Mouse (Mus musculus) left cerebral cortex, adult 2 months (tissue): ENCODE measurements around the gene Acsl3. TPM values are rescaled to one million over a fixed set of nuclear protein-coding genes. Genes with fewer than 3 reads are reported as not detected.

Source experiments
- DNase-seq, 2 experiments: peaks; one replicate each; pipeline ENCODE4 v3.0.0; 2021 to 2022; ENCODE audit warnings: low spot score in 2 of 2, mixed read lengths in 1 of 2; ENCODE audit errors: extremely low spot score in 1 of 2
- H3K27ac ChIP-seq: fragments of 200-600 bp; 2 replicates; pipeline ENCODE4 v1.8.1; 2022
- H3K4me3 ChIP-seq: fragments of 200-600 bp; 2 replicates; pipeline ENCODE4 v1.8.1; 2022
- CTCF ChIP-seq: fragments of 200-600 bp; IDR thresholded peaks from 2 replicates; pipeline ENCODE4 v1.8.1; 2022; ENCODE audit warnings: antibody characterized with exemption, mild to moderate bottlenecking, moderate library complexity
- intact Hi-C: fragments of 180-260 bp; cut with DNase I; formaldehyde crosslinking; loops from one replicate; pipeline ENCODE4 v1.15.1; 2025
- total RNA-seq, 2 experiments: library from RNA; stranded (reverse); gene quantifications; 2 replicates each; pipeline ENCODE4 v1.2.3; 2021

Acsl3 gene
- total RNA-seq, 2 experiments from 2014 or later = 166 to 169 TPM

DNA sequence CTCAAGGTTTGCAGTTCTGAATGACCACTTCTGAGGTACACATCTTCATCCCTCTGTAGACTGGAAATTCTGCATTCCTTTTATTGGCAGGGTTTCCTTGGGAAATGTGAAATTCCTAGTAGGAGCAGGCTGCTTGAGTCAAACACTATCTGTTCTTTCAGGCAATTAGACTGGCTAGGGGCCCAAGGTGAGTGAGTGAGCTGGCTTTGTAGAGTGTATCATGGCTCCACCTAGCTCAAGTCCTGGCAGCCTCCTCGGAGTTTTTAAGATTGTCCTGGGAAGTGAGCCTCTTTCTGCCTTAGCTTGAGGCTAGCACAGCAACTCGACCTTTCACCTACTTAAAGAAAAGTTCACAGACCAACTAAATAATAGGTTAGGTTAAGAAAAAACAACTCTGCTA is 1.2 kb upstream of the Acsl3 start:
- TF ChIP-seq CTCF = no peak
- intact Hi-C loops = loop anchor here (2.0 kb wide), 1 partner anchor 62 kb away; no protein-coding TSS in a partner anchor
- Histone ChIP-seq H3K4me3 (no peak overlapping the region), H3K27ac (no peak overlapping the region)
- no peak for DNase-seq

DNA sequence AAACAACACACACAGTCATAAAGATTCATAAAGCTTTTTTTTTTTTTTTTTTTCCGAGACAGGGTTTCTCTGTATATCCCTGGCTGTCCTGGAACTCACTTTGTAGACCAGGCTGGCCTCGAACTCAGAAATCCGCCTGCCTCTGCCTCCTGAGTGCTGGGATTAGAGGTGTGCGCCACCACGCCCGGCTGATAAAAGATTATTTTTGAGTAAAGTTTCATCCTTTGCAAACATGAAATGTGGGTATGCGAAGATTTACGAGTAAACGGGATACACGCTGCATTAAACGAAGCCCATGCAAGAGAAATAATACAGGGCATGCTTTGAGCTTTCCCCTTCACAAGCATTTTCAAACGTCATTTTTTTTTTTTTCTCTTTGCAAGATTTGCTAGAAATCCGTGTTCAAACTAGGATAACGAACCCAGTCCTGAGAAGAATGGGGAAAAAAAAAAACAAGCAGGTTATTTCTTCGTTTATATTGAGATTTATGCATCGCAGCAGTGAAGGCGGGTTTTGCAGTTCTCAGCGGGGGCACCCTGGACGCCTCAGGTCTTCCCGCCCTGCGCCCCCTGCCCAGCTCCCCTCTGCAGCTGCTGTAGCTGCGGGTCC is 500 bp upstream of the Acsl3 start:
- Histone ChIP-seq H3K27ac (peak overlapping the region; percentile 99), H3K4me3 (peak overlapping the region; percentile 98)
- DNase-seq = no peak
- TF ChIP-seq CTCF = no peak
- intact Hi-C loops = loop anchor here (2.0 kb wide), 1 partner anchor 62 kb away; no protein-coding TSS in a partner anchor

DNA sequence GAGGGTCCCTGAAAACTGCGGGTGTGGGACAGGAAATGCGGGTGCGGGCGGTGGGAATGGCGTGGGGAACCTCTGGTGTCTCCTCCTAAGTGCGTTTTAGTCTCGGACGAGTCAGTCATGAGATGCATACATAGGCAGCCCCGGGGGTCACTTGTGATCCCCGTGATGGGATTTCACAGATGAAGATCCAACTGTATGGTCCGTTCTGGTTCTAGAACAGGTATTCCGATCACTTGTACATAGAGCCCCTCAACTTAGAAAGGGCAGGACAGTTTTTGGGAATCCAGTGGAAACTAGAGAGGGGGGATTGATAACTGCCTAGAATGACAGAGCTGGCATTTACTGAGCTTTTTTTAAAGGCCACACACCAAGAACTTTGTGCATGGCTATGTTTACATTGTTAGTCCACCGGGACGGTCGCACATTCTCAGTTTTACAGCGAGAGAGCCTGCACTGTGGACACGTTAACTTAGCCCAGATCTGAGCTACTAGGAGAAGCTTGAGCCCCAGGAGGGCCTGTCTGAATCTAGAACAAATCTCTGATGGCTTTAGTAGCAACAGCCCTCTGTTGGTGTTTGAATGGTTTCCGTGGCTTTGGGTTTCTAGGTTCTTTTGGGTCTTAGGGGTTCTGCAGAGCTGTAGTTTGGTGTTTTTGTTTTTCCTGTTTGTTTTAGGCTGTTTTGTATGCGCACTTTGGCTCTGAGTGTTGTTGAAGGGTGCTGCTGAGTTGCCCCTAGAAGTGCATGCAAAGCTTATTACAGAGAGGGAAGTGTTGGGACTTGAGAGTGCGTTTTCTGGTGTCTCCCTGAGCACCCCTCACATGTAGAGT is 1.0 kb downstream of the Acsl3 start:
- H3K4me3 ChIP-seq = peak overlapping the region; percentile 98
- H3K27ac ChIP-seq = peak overlapping the region; percentile 99
- intact Hi-C loops = loop anchor here (1.0 kb wide), 1 partner anchor 121 kb away; no protein-coding TSS in a partner anchor
- no peak for DNase-seq
- TF ChIP-seq CTCF = no peak

DNA sequence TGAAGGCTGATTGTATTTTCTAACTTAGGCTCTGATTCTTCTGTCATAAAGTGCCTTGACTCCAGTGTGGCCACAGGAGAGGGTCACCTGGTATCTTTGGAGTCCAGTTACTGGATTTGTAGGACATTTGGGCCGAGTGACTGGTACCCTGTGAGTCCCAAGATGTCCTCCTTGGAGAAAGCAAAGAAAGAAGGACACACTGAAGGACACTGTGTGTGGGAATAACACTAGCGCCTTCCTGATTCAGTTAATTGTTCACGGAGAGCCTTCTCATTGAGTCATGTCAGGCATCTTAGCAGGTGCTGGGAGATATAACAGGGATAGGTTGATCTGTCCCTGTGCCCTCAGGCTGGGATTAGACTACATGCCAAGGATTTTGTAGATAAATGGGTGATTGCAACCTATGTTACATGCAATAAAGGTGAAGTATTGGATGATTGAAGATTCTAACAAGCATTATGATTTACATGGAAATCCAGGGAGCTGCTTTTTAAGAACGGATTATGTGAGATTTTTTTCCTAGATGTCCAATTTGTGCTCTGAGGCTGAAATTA is 1.7 kb downstream of the Acsl3 start:
- peak overlapping the region; percentile 98 for H3K4me3 ChIP-seq
- no peak for DNase-seq
- intact Hi-C loops = no loop called here
- H3K27ac ChIP-seq = peak overlapping the region; percentile 99
- TF ChIP-seq CTCF = no peak

DNA sequence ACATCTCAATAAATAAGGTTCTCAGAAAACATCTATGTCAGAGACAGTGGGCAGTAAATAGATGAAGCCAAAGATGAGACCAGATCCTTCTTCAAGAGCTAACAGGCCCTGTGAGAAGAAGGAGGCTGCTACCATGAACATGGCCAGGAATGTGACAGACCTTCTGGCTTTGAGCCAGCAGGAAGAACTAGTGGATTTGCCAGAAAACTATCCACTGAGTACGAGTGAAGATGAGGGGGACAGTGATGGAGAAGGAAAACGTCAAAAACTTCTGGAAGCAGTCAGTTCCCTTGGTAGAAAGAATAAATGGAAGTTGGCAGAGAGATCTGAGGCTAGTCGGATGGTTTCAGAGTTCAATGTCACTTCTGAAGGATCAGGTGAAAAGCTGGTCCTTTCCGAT is 6.7 kb downstream of the Acsl3 start:
- TF ChIP-seq CTCF = no peak
- no peak for DNase-seq
- no peak overlapping the region for H3K4me3 ChIP-seq
- H3K27ac ChIP-seq = no peak overlapping the region
- intact Hi-C loops = no loop called here

DNA sequence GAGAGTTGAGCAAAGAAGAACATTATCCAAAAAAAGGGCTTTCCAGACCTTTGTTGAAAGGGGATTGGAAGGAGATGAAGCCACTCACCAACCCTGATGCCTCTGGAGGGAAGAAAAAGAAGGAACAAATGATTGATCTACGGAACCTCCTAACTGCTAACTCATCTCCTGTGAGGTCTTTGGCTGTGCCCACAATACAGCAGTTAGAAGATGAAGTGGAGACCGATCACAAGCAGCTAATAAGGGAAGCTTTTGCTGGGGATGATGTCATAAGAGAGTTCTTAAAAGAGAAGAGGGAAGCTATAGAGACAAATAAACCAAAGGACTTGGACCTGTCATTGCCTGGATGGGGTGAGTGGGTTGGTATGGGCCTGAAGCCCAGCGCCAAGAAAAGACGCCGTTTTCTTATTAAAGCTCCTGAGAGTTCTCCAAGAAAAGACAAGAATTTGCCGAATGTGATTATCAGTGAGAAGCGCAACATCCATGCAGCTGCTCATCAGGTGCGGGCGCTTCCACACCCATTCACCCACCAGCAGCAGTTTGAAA is 8.4 kb downstream of the Acsl3 start:
- no peak overlapping the region for H3K4me3 ChIP-seq
- no peak overlapping the region for H3K27ac ChIP-seq
- no peak for TF ChIP-seq CTCF
- intact Hi-C loops = no loop called here
- no peak for DNase-seq

GRCm38 (mm10) chr1:78666585-78666984 is 9.0 kb downstream of the Acsl3 start:
- Histone ChIP-seq H3K27ac (no peak overlapping the region), H3K4me3 (no peak overlapping the region)
- intact Hi-C loops = no loop called here
- no peak for DNase-seq
- no peak for TF ChIP-seq CTCF

- Histone ChIP-seq H3K27ac (no peak overlapping the region), H3K4me3 (no peak overlapping the region)
- no peak for TF ChIP-seq CTCF
- DNase-seq = no peak
- intact Hi-C loops = no loop called here
These were observed 24.7 kb downstream of the Acsl3 start for GRCm38 (mm10) chr1:78682291-78682690.

DNA sequence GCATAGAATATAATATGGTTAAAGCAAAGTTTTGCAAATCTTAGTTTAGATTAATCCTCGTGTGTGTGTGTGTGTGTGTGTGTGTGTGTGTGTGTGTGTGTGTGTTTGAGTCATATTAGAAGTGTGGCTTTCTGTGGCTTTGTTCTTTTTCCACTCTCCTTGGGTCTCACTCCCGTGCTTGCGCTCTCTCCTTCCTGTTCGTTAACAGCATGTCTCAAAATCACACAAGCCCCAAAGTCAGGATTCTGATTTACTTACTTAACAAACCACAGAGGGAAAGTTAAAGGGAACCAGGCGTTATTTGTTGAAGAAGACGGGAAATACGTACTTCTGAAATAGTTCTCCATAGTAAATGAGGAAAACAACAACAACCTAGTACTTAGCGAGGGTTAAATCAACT is 26.5 kb downstream of the Acsl3 start:
- H3K27ac ChIP-seq = no peak overlapping the region
- TF ChIP-seq CTCF = no peak
- intact Hi-C loops = no loop called here
- H3K4me3 ChIP-seq = no peak overlapping the region
- no peak for DNase-seq

DNA sequence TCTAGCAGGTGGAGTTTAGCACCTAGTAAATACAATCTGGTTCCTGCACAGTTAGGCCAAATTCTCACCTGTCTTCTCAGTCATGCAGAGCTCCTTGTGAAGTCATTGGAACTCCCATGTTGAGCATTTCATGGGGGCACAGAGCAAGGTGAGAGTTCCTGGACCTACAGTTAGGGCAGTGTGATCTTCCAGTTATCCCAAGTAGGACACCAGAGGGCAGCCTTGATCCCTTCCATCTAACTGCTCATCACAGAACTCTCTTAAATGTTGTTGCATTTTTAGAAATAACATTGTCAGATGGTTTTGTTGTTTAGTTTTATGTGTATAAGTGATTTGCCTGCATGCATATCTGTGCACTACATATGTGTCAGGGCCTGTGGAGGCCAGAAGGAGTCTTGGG is 29.2 kb downstream of the Acsl3 start:
- Histone ChIP-seq H3K4me3 (no peak overlapping the region), H3K27ac (no peak overlapping the region)
- peak; percentile 60 for TF ChIP-seq CTCF
- intact Hi-C loops = loop anchor here (2.0 kb wide), 1 partner anchor 150 kb away; no protein-coding TSS in a partner anchor
- DNase-seq = no peak

GRCm38 (mm10) chr1:78688149-78688548 is 30.5 kb downstream of the Acsl3 start:
- TF ChIP-seq CTCF = peak; percentile 13
- intact Hi-C loops = no loop called here
- no peak for DNase-seq
- Histone ChIP-seq H3K27ac (no peak overlapping the region), H3K4me3 (no peak overlapping the region)
